Mouse (Mus musculus): ENCODE results near the gene Camk2n1. TPM values are rescaled to one million over a fixed set of nuclear protein-coding genes. Genes with fewer than 3 reads are reported as not detected.

The Camk2n1 gene
- total and polyA plus RNA-seq, 3 experiments, result 0.10 TPM; not detected in 2

DNA sequence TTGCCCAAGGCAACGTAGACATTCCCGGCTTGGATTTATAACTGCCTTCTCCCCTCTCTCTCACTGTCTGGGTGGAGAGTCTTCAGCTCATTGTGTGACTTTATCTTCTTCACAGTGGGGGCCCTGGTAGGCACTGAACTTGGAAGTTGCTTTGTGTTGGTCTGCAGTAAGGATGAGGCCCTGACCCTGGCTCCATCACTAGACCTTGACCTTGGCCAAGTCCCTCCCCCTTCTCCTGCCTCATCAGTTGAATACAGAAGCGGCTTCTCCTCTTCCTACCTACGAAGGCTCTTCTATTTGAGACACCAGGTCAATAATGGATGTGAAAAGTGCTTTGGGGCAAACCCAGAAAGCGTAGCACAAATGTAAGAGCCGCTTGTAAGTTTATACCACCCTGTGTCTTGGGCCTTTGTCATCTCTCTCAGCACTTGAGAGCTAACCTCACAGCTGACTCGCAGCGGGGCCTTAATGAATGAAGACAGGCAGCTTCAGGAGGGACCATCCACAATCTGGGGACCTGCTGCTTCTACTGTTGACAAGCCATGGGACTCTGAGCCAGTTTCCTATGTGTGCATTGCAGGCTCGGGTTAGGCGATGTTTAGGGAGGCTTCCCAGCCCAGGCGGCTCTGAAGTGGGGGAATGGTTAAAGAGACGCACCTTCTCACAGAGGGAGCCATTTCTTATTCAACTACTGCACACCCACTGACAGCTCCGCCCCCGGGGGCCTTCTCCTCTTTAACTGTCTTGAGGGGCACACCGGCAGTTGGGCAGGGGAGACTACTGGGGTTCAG is 1.6 kb upstream of the Camk2n1 start:
- Histone ChIP-seq H3K4me1 (ENCODE audit: control insufficient read depth in 1 of 2, insufficient read depth in 2 of 2, low read length in 2 of 2) (peaks cover 0 to 3% of the 10 kb centered on the region in 2 experiments; a peak in 1 of 4 replicates), H3K9ac (ENCODE audit: control insufficient read depth, low read depth, low read length, poor library complexity, severe bottlenecking) (no peak overlapping the region), H3K9me3 (replicated peaks; ENCODE audit: insufficient read depth, low read length) (no peaks in the 10 kb centered on the region), H3K79me2 (ENCODE audit: control insufficient read depth, insufficient read depth, low read length, poor library complexity) (peaks cover 1% of the 10 kb centered on the region; the same call in 1 of the 2 replicates), H3K36me3 (ENCODE audit: control insufficient read depth in 1 of 2, insufficient read depth in 2 of 2, low read length in 2 of 2) (no peaks in the 10 kb centered on the region; a peak in 1 of 4 replicates), H3K27ac (ENCODE audit: control insufficient read depth, low read depth, low read length) (no peak overlapping the region), H3K4me3 (ENCODE audit: control insufficient read depth in 1 of 2, insufficient read depth in 1 of 2, low read depth in 2 of 2, low read length in 2 of 2) (no peak overlapping the region), H3K27me3 (ENCODE audit: control insufficient read depth in 1 of 2, insufficient read depth in 2 of 2, low read length in 2 of 2) (no peaks in the 10 kb centered on the region)
- TF ChIP-seq CHD1 (IDR thresholded peaks at IDR 0.05; ENCODE audit: low read depth, low read length), result no peak
- no peak for TF ChIP-seq ZMIZ1 (IDR thresholded peaks at IDR 0.05; ENCODE audit: low read depth, low read length)
- TF ChIP-seq MEF2A (IDR thresholded peaks at IDR 0.05; ENCODE audit: extremely low read depth, insufficient replicate concordance, low read depth, low read length, poor library complexity, severe bottlenecking), result no peak
- no peak for TF ChIP-seq ETS1 (IDR thresholded peaks at IDR 0.05; ENCODE audit: low read depth, low read length)
- no peak for TF ChIP-seq GATA1 (IDR thresholded peaks at IDR 0.05; ENCODE audit: low read depth, low read length)
- no peak for TF ChIP-seq GABPA (IDR thresholded peaks at IDR 0.05; ENCODE audit: low read depth, low read length)
- no peak for TF ChIP-seq ZC3H11A (IDR thresholded peaks at IDR 0.05; ENCODE audit: low read depth, low read length)
- TF ChIP-seq USF1 (IDR thresholded peaks at IDR 0.05; ENCODE audit: low read depth, low read length), result no peak
- TF ChIP-seq USF2 (IDR thresholded peaks at IDR 0.05; ENCODE audit: borderline replicate concordance in 1 of 2, insufficient read depth in 1 of 2, low read depth in 1 of 2, low read length in 2 of 2), result no peak
- no peak for DNase-seq (ENCODE audit: low read depth, low spot score)

DNA sequence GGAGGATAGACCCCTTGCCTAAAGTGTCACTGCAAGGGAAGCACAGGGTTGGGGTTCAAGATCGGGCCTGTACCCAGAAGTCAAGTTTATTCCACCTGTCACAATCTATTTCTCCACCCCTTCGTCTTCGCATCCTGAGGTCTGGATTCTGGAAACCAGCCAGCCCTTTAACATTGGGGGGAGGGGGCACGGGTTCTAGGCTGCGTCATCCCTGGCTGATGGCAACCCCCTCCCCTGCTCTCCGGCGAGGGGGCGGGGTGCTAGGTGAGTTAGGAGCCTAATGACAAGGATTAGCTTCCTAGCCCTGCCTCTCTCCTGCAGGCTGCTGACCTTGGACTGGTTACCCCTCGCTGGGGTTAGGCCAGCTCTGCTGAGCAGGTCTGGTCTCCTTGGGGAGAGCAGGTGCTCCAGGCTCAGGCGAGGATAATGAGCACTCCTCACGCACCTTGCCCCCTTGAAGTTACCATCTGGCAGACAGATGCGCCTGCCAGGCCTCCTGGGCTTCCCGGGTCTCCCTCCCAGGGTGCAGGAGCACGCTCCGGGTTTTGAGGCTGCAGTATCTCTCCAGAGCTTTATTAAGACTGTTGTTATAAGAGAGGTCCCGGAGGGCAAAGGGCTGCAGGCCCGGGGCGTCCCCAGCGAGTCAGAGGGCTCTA is 889 bp upstream of the Camk2n1 start:
- no peak for DNase-seq (ENCODE audit: low read depth, low spot score)
- Histone ChIP-seq H3K9me3 (replicated peaks; ENCODE audit: insufficient read depth, low read length) (no peaks in the 10 kb centered on the region), H3K27ac (ENCODE audit: control insufficient read depth, low read depth, low read length) (no peak overlapping the region), H3K36me3 (ENCODE audit: control insufficient read depth in 1 of 2, insufficient read depth in 2 of 2, low read length in 2 of 2) (no peaks in the 10 kb centered on the region), H3K4me3 (ENCODE audit: control insufficient read depth in 1 of 2, insufficient read depth in 1 of 2, low read depth in 2 of 2, low read length in 2 of 2) (no peak overlapping the region), H3K9ac (ENCODE audit: control insufficient read depth, low read depth, low read length, poor library complexity, severe bottlenecking) (no peak overlapping the region), H3K27me3 (ENCODE audit: control insufficient read depth in 1 of 2, insufficient read depth in 2 of 2, low read length in 2 of 2) (no peaks in the 10 kb centered on the region), H3K4me1 (ENCODE audit: control insufficient read depth in 1 of 2, insufficient read depth in 2 of 2, low read length in 2 of 2) (no peaks in the 10 kb centered on the region), H3K79me2 (ENCODE audit: control insufficient read depth, insufficient read depth, low read length, poor library complexity) (no peaks in the 10 kb centered on the region)
- TF ChIP-seq USF2 (IDR thresholded peaks at IDR 0.05; ENCODE audit: borderline replicate concordance in 1 of 2, insufficient read depth in 1 of 2, low read depth in 1 of 2, low read length in 2 of 2), result no peak
- TF ChIP-seq MAX (IDR thresholded peaks at IDR 0.05; ENCODE audit: low read length), result no peak
- no peak for TF ChIP-seq GABPA (IDR thresholded peaks at IDR 0.05; ENCODE audit: low read depth, low read length)
- TF ChIP-seq ELF1 (IDR thresholded peaks at IDR 0.05; ENCODE audit: low read depth, low read length), result no peak
- no peak for TF ChIP-seq MXI1 (IDR thresholded peaks at IDR 0.05; ENCODE audit: low read depth, low read length)
- no peak for TF ChIP-seq TBP (IDR thresholded peaks at IDR 0.05; ENCODE audit: low read depth, low read length)
- TF ChIP-seq TAL1 (IDR thresholded peaks at IDR 0.05; ENCODE audit: low read length), result no peak
- no peak for TF ChIP-seq KAT2A (conservative IDR thresholded peaks at IDR 0.05; ENCODE audit: low read depth, low read length)
- no peak for TF ChIP-seq ZKSCAN1 (IDR thresholded peaks at IDR 0.05; ENCODE audit: low read depth, low read length)
- TF ChIP-seq MAFK (IDR thresholded peaks at IDR 0.05; ENCODE audit: borderline replicate concordance, low read depth, low read length), result no peak
- no peak for TF ChIP-seq UBTF (IDR thresholded peaks at IDR 0.05; ENCODE audit: borderline replicate concordance, insufficient read depth, low read depth, low read length)
- no peak for TF ChIP-seq NRF1 (IDR thresholded peaks at IDR 0.05; ENCODE audit: insufficient read depth, low read depth, low read length, poor library complexity, severe bottlenecking)
- TF ChIP-seq EP300 (IDR thresholded peaks at IDR 0.05; ENCODE audit: low read depth in 1 of 2, low read length in 2 of 2), result no peak
- no peak for TF ChIP-seq SIN3A (IDR thresholded peaks at IDR 0.05; ENCODE audit: low read length)
- no peak for TF ChIP-seq CHD1 (IDR thresholded peaks at IDR 0.05; ENCODE audit: low read depth, low read length)
- TF ChIP-seq MEF2A (IDR thresholded peaks at IDR 0.05; ENCODE audit: extremely low read depth, insufficient replicate concordance, low read depth, low read length, poor library complexity, severe bottlenecking), result no peak
- no peak for TF ChIP-seq ZNF384 (IDR thresholded peaks at IDR 0.05; ENCODE audit: low read depth, low read length)
- TF ChIP-seq GATA1 (IDR thresholded peaks at IDR 0.05; ENCODE audit: low read depth, low read length), result no peak
- TF ChIP-seq ETS1 (IDR thresholded peaks at IDR 0.05; ENCODE audit: low read depth, low read length), result no peak
